Mouse (Mus musculus) cerebellum, postnatal 10 days (tissue): Measurements from ENCODE around the gene Zmynd11.

Experiments
- DNase-seq, 2 experiments: peaks; one replicate each; pipeline ENCODE4 v3.0.0; 2021; ENCODE audit warnings: mixed read lengths in 2 of 2

The Zmynd11 gene

DNA sequence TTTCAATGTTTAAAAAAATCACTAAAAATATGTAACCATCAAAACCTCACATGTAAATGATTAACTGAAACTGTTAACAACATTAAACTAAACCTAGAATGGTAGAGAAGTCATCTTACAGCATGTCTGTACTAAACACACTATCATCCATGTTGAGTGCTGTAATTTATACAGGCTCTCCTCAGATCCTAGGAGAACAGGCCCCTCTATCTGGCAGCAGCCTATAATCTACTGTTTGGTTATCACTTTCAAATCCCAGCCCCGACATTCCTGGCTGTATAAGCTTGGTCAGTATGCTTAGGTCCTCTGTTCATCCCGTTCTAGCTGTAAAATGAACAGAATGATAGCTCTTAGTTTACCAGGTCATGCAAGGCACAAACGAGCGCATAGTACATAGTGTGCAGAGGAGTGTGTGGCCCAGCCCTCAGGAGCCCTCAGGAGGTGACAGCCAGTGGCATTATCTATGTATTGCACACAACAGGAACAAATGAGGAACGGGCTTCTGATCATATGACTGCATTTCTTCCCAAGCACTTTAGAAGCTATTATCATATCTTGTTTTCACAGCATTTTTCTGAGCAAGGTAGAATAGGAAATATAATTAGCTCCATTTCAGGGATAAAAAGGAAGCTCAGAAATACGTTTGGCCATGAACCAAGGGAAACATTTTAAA, 51.5 kb downstream of the Zmynd11 start:
- no peak for DNase-seq

DNA sequence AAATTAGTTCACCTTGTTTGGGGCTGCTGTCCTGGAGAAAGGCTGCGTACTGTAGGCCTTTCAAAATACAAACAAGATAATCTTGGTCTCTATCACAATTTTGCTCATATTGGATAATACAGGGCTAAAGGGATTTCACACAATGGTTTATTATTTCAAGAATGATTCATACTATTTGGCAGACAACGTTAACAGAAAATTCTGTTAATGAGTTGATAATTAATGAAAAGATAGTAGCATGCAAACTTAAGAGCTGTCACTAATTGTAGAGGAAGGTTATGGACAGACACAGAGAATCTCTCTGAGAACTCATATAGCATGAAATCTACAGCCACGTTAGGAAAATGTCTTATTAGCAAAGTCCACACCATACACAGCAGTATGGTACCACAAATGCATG, 52.2 kb downstream of the Zmynd11 start:
- DNase-seq, result no peak

DNA sequence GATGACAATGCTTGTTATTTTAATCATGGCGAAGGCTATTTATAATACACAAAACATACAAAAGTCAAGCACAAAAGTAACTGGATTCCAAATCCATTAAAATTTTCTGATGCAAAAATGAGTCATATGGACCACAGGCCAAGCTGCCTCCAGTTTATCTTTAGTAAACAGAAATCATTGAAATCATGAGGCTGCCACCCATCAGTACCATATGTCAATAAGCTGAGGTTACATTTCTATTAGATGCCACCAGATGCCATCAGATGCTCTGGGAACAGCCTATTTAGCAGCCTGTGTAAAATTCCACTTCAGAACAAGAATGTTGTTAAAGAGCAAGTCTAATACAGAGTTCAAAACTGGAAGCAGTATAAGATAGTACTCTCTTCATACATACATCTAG, 52.7 kb downstream of the Zmynd11 start:
- no peak for DNase-seq

DNA sequence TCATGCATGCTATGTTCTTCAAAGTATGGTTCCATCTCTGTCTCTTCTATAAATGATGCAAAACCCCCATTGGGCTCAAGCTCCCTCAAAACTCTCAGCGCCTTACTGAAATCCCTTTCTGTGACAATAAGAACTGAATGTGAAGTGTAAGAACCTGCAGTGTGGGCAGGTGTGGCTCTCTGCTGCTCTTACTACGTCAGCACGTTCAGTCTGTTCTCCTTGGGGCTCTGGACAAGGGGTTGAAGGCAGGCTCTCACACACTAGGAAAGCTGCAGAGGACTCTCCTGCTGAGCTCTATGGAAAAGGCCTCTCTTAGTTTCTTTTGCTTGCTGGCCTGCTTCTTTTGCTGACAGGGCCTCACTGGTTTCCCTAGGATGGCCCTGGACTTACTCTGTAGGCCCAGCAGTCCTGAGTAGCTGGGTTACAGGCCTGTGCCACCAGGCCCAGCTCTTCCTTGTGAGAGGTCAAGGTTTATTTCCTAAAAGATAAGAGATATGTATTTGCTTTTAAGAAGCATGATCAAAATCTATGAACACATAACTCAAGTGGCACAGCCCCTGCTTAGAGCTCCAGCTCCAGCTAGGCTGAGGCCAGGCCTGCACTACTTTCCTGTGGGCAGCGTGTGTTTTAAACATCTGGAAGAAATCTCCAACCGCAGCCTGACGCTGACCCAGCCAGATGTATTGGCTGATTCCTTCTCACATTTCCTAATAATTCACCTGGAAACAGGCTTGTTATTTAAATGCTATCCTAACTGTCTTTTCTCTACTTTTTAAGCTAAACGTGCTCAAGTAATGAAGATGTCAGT, 56.5 kb downstream of the Zmynd11 start:
- no peak for DNase-seq

DNA sequence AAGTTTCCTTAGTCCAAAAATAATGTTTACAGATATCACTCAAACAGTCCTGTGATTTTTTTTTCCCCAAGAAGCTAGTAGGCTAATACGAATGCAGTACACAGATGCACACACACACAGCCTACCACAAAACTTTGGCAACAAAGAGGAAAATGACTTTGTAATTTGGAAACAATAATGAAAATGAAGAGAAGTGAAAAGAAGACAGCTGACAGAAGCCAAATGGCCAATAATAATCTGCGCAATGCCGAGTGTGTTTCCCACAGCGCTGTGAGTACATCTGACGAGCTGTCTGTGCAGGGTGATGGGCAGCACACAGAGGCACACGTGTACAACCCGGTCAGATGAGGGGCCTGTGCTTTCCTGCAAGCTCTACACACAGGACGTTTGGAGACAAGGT, 58.4 kb downstream of the Zmynd11 start:
- DNase-seq, result no peak

DNA sequence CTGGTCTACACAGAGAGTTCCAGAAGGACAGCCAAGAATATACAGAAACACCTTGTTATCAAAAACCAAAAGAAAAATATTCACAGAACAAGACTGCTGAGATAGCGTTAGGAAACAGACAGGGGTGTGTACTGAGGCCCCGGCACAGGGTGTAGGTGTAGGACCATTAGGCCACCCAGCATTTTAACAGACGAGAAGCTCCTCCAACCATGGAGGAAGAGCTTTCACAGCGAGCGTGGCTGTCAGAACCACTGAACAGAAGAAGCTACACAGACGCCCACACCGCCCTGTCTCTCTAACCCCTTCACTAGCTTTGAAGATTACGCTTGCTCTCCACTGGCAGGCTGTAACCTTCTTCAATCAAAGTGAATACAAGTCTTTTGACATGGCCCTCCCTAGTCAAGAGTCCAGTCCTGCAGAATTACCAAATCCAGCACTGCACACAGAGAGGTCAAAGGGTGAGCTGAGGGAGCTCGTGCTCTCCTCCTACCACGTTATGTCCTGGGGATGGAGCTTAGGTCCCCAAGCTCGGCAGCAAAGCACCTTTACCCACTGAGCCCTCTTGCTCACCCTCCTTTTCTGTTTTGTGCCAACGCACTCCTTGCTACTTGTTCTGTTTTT, 62.4 kb downstream of the Zmynd11 start:
- no peak for DNase-seq

DNA sequence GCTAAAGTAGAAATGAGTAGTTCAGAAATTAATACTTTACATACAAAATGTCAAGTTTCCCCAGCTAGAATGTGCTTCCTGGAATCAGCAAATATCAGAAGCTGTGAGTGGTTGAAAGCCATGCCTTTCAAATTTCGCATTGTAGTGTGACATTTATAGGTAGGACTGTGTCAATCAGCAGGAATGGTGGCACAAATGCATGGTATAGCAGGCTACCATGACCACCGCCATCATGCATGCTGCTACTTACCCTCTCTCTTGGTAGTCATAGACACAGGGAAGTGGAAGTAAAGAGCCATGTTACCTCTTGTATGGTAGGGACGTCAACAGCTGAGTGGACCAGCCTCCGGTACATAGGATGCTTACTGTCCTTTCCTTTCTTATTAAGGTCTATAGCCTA, 67.8 kb downstream of the Zmynd11 start:
- no peak for DNase-seq

DNA sequence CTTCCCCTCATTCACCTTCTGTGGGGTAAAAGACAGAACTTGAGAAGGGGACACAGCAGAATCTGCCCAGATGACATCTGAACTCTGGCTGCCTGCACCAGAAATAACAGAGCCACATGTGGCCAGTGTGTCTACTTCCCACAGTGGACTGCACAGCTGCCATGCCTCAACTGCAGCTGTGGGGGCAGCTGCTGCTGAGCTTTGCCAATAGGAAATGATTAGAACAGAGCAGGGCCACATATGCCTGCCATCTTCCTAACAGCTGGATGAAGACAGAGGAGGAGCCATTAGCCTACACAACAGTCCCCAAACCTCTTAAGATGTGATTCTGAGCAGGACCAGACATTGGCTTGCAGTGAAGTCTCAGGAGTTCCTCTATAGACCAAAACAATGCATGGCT, 69.3 kb downstream of the Zmynd11 start:
- no peak for DNase-seq

DNA sequence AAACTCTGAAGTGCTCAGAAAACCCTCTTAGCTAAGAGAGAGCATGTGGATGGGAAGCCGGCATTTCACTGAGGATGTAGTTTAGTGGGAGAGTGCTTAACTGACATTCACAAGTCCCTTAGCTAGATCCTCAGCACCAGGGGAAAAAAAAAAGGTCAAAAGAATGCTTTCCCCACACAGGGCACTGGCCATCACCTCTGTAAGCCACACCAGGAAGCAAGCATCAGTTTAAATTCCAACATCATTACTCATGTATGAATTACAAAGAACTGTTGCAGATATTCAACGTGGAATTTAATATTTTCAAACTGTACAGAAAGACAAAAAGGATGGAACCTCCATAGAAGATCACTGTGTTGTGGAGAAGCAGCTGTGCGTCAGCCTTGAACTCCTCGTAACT, 69.7 kb downstream of the Zmynd11 start:
- DNase-seq, result no peak

DNA sequence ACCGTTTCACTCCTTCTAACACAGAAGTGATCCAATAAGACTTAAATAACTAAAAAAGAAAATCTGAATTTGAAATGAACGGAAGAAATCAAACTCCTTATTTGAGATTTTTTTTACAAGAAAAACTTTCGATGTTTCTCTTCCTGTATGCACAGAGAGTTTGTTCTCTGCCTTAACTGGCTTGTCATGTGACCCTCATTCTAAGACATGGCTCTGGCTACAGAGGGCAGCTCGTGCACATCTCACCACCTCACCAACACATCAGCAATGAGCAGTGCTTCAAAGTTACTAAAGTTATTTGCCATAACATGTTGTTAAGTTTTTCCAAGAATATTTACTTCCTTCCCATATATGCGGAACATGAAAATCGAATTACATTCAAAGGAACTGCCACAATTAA, 70.5 kb downstream of the Zmynd11 start:
- DNase-seq, result no peak

DNA sequence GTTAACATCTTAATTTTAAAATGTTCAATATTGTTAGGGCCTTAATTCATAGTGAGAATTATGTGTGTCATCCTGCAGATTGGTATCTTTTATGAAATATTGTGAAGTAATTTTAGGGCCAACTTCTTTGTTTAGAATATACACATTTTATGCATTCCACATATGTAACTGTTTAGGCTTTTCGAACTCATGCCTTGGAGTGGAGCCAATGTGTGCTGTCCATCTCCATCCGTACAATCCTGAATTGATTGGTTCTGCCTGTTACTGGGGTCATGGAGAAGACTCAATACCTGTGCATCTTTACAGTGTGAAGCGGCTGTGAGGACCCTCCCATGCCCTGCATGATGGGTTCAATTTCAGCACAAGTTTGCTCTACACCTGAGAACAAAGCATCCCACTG, 72.3 kb downstream of the Zmynd11 start:
- DNase-seq, result no peak

DNA sequence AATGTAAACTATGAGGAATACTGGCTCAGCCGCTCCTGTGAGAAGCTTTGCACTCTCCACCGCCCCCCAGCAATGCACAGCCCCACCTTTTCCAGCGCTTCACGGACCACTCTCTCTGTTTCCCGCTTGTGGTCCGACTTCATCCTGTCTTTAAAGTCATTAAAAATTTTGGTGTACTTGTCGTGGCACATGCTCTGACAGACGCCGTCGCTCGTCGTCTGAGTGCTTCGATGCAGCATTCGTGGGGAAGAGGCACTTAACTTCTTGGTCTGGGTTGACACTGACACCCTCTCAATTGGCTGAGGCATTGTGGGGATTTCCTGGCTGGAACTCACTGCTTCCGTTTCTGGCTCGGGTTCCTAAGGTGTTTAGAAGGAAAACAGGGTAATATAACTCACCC, 75.8 kb downstream of the Zmynd11 start:
- DNase-seq, result no peak

DNA sequence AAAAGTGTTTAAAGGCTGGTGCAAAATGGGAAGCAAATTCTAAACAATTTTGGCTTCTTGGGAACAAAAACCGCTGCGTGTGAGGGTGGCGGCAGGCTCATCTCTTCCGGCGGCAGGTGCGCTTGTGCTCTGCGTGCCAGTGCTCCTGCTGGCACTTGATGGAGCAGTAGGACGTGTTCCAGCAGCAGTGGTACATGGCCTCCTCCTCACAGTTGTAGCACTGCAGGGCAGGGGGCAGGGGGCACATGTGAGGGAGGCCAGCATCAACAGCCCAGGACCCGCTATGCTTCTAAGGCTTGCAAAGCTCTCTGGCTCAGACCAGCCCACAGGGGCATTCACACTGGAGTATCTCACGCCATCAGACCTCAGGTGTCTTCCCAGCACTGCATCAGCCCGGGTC, 78.4 kb downstream of the Zmynd11 start:
- DNase-seq, result peak; percentile 62 to 71

DNA sequence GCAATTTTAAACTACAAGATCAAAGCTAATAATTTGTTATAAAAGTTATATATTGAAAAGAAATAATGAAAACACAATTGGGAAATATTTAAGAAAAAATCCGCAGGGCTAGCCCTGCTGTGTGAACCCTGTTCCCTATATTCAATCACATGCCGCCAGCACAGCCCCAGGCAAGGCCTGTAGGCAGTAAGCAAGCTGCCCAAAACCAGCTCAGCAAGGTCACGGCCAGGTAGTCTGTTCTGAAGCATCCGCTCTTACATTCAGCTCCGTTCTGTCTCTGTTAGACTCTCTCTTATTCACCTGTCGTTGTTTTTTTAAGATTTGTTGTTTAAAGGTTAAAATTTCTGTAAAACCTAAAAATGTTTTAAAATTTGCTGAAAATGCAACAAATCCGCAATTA, 78.9 kb downstream of the Zmynd11 start:
- peak; percentile 33 to 36 for DNase-seq

DNA sequence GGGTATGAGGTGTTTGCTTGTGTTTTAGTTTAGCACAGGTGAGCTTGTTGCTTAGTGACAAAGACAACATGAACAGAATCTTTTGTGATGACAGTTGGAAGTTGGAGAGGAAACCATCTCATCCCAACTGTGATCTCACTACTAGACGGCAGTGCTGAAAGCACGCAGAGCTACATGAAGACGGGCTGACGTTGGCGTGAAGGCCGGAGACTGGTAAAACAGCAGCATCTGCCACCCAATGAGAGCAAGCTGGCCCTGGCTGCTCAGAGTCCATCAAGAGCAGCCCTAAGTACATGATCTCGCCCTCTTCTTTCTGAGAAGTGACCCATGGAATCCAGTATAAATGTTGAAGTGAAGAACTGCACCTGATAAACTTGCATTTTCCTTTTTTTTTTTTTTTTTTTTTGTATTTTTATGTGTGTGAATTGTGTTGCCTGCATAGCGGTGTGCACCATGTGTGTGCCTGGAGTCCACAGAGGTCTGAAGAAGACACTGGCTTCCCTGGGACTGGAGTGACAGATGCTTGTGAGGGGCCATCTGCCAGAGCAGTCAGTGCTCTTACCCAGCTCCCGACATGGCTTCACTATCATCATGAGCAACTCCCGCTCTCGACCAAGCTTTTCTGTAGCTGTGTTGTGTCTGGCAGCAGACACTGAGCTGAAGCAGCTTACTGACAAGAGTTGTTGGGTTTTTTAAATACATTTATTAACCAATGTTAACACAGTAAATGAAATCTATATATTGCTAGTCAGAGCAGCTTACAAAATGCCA, 80.8 kb downstream of the Zmynd11 start:
- peak; percentile 71 to 75 for DNase-seq

DNA sequence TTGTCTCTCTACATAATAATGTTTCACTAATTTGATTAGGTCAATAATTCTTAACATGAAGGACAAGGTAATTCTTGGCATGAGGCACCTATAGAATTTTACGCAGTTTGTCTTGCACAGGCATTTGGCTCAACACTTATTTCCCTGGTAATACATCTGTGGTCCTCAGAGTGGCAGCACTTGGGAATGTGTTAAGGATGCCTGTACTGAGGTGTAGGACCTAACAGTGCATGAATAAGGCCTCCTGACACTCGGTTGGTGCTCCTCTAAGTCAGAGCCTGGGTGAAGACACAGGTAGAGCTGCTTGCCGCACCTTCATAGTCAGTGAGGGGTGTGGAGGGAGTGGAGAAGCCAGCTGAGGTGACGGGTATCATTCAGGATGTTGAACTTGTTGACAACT, 81.8 kb downstream of the Zmynd11 start:
- no peak for DNase-seq

DNA sequence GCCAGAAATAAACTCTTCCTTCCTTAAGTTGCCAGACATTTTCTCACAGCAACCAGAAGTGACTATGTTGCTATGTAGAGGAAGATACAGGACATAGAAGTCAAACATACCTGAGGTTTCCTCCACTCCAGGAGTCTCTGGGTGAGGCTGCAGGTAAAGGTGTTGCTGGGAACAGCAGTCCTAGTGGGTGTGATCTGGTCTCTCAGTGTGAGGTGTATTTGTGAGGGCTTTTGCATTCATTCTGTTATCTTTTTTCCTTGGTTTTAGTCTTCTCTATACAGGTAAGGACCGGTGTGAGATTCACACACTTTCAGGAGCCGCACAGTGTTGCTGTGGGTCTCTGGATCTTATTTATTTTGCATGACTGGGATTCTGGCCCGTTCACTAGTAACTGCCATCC, 83.6 kb downstream of the Zmynd11 start:
- no peak for DNase-seq

DNA sequence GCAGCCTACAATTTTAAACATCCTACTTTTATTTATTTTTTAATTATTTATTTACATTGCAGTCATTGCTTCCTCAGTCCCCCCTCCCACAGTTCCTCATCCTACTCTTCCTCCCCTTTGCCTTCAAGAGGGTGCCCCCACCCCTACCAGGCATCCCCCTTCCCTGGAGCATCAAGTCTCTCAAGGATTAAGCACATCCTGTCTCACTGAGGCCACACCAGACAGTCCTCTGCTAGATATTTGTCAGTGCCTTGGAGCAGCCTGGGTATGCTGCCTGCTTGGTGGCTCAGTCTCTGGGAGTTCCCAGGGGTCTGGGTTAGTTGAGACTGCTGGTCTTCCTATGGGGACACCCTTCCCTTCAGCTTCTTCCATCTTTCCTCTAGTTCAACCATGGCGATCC, 91.0 kb downstream of the Zmynd11 start:
- DNase-seq, result no peak

DNA sequence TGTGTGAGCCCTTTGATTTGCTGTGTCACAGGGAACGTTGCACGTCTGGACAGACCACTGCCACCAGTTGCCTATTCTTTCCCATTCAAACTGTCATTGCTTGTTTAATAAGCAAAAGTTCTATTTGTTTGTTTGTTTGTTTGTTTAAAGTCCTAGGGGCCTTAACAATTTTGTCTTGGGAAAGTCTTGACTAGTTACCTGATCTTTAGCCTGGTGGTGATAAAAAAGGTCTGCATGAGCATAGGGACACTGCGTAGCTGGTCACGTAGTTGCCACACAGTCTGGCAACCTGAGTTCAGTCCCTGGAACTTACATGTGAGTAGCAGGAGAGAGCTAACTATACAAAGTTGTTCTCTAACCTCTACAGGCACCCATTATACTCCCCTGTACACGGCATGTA, 95.9 kb downstream of the Zmynd11 start:
- DNase-seq, result no peak

DNA sequence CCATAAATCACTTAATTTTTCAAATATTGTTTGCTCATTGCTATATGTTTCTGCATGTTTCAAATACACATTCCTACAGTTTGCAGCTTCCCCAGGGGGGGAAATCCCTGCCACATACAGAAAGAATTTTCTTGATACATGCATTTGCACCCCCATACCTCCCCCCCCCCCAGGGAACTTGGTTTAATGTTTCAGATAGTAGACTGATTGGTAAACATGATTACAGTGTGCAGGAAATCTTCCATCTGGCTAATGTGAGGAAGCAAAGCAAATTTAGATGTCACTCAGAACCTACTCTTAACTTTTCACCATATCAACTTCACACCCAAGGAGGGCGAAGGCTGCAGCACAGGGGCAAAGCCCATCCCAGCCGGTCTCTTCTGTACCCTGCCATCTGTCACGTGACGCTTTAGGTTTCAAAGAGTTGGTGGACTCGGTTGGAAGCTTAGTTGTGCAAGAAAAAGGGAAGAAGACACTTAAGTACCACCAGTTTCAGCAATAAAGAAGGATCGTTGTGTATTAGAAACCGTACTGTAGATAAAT, 97.1 kb downstream of the Zmynd11 start:
- DNase-seq, result no peak

DNA sequence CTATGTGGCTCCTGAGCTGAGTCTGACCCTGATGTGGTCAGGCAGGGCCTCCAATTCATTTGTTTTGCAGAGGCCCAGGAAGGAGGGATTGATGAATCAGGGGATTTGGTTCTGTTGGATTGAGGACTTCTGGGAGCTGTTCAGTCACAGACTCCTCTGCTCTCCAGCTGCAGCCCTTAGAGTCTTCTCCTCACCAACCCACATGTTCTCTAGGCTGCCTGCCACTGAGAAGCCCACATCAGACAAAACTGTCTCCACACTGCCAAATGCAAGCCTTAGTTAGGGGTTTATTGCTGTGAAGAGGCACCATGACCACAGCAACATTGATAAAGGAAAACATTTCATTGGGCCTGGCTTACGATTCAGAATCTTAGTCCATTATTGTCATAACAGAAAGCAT, 101.5 kb downstream of the Zmynd11 start:
- no peak for DNase-seq

DNA sequence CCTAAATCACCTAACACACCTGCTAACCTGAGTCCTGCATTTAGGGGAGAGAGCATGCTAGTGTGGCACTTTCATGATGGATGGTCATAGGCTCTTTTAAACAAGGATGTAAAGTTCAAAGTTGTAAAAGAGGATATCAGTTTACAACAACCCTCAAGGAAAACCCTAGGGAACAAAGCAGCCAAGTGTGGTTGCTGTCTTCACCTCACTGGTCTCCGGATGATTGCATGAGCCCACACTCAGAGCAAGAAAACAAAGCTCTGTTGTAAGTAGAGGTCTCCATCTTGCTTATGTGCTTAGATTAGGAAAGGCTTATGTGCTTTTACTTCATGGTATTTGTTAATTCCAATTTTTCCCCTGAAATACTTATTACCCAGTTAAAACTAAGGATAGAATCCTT, 104.4 kb downstream of the Zmynd11 start:
- DNase-seq, result no peak

DNA sequence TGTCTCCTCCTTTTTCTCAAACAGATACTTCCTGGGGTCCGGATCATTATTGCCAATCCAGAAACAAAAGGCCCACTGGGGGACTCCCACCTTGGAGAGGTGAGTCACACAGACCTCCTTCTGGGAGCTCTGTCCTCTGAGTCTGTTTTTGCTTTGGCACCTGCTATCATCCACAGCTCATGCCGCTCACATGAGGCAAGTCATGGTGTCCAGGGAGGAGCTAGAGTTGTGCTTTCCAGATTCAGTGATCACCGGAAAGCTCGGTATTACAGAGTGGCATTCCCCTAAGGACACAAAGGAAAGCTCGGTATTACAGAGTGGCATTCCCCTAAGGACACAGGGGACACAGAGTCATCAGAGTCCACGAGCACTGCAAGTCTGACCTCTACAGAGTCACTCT, 108.5 kb downstream of the Zmynd11 start:
- DNase-seq, result no peak
